Mouse (Mus musculus): Measurements from ENCODE around the gene Fyn. TPM values are rescaled to one million over a fixed set of nuclear protein-coding genes. Genes with fewer than 3 reads are reported as not detected.

Fyn gene
- total RNA-seq, 2 experiments from 2014 or later: 6.0 to 9.2 TPM

DNA sequence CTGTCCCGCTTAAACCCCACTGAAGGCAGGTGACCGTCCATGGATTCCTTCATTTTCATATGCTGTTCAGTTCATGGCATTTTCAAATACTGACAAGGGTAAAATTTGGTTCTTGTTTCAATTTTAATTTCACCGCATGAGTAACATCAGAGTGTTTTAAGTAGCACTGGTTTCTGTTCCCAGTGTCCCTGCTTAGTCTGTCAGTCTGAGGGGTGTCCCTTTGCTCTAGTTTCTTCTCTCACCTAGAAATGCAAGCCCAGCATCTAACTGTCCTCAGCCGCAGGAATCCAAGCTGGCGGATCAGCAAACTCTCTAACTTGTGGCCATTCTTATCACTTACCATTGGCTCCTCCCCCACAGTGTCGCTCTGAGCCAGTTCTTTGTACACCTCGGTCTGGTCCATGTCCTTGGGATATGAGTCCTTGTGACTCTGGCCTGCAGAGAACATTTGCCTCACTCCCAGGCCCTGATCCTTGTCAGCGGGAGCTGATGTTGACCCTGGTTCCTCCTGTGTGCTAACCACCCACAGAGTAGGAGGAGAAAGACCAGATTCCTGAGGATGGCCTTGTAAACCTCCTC, 9.5 kb downstream of the Fyn start:
- no peak for DNase-seq (ENCODE audit: low spot score)

GRCm38 (mm10) chr10:39379287-39379686, 10.6 kb downstream of the Fyn start:
- DNase-seq (ENCODE audit: low spot score): no peak

- DNase-seq (ENCODE audit: low spot score): no peak
Observed at GRCm38 (mm10) chr10:39379721-39380370, 11.2 kb downstream of the Fyn start.

DNA sequence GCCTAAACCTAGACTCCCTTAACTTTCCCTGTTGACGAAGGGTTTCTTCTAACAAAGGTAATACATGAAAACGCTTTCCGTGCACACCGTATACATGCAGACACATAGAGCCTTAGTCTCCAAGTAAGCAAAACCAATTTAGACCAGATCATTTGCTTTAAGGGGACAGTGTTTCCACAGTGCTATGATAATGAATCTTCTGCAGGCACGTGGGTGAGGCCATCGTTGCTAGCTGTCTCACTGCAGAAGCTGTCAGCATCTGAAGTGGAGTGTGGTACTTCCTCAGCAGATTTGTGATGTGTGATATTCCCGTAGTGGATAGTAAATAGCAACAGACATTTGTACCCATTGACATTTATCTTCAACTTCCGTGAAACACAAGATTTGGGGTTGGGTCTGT, 16.6 kb downstream of the Fyn start:
- DNase-seq (ENCODE audit: low spot score): no peak

- DNase-seq (ENCODE audit: low spot score): no peak
Observed at GRCm38 (mm10) chr10:39386203-39386602, 17.5 kb downstream of the Fyn start.

- DNase-seq (ENCODE audit: low spot score): no peak
Observed at GRCm38 (mm10) chr10:39387024-39387423, 18.4 kb downstream of the Fyn start.

- no peak for DNase-seq (ENCODE audit: low spot score)
Observed at GRCm38 (mm10) chr10:39387556-39387955, 18.9 kb downstream of the Fyn start.

DNA sequence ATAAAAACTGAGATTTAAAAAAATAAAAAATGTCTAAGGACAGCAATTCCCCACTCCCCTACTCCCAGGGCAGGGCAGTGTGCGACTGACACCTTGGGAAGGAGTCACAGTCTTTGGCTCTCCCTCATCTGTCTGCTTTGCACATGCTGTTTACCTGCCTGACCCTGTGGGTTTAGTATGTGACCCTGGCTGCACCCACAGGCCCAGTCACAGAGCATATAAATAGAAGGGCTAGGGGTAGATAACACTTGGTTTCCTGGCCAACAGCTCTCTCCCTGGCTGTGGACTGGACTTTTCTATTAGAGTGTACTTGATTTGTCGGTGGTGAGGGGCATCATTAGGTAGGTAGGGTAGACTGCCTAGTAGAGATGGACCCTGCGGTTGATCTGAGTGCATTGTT, 19.5 kb downstream of the Fyn start:
- DNase-seq (ENCODE audit: low spot score): no peak

DNA sequence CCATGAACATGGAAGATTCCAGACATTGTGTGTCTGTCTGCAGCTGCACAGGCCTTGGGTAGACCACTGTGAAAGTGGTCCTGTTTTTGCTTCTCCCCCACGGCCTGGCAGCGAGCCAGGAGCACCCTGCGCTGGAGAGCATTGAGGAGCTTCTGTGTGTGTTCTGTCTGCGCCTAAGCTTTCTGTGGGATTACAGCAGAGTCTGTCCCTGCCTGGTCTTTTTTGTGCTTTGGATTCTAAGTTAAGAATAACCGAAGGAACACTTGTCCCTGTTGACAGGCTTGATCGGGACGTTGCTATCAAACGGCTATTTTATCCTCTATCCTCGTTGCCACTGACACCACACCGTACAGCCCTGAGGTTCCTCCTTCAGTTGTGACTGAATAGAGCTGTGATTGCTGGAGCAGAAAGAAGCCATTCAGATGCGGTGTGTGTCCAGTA, 20.8 kb downstream of the Fyn start:
- no peak for DNase-seq (ENCODE audit: low spot score)

GRCm38 (mm10) chr10:39390541-39390940, 21.9 kb downstream of the Fyn start:
- no peak for DNase-seq (ENCODE audit: low spot score)

DNA sequence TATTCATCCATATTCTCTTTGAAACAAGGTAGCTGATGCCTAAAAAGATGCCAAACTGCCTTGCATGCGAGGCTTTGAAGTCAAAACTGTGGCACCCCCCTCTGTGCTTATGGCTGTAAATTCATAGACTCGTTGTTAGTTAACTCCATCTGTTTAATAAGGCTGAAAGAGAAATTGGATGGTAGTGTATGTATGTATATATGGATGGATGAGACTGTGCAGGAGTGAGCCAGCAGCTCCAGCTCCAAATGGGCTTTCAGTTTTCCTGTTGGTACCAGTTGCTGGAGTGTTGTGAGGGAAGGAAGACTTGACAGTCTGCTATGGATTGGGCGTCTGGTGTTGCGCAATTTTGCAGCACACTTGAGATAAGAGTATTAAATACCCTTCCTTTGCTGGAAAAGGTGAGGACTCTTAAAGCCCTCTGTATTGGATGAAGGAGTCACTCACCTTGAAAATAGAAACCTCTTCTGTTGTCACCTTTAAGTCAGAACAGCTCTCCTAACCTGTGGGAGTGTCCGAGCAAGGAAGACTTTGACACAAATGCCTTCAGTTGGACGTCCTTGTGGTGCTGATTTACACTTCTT, 24.3 kb downstream of the Fyn start:
- DNase-seq (ENCODE audit: low spot score): no peak

- no peak for DNase-seq (ENCODE audit: low spot score)
Observed at GRCm38 (mm10) chr10:39395544-39395943, 26.9 kb downstream of the Fyn start.

- no peak for DNase-seq (ENCODE audit: low spot score)
Observed at GRCm38 (mm10) chr10:39398924-39399323, 30.3 kb downstream of the Fyn start.

DNA sequence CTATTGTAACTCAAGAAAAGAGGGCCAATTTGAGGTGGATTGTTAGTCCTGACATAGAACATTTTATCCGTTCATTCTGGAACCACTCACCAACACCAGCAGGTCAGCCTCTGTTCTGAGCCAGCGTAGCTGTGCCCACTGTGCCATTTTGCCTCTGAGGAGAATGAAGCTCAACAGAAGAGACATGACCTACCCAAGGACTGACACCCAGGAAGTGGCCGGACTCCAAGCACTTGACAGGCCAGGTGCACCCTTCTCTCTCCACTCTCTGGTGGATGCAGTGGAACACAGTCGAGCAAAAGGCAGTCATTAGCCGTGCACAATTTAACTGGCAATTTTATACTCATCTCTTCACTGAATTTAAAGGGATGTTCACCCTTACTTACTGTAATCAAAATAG, 31.5 kb downstream of the Fyn start:
- DNase-seq (ENCODE audit: low spot score): no peak

DNA sequence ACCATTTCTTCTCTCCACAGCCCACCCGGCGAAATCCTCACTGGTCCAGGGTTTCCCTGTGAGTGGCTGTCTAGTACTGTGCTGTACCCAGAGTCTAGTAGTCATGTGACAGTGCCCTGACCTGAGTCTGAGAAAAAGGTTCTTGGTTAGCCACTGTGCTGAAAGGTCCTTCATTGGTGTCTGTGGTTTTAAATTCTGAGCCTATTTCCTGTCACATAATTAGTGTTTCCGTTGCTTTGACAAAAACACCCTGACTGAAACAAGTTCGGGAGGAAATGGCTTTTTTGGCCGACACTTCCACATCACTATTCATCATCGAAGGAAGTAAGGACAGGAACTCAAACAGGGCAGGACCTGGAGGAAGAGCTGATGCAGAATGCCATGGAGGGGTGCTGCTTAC, 33.8 kb downstream of the Fyn start:
- DNase-seq (ENCODE audit: low spot score): no peak

- no peak for DNase-seq (ENCODE audit: low spot score)
Observed at GRCm38 (mm10) chr10:39403706-39404105, 35.1 kb downstream of the Fyn start.

DNA sequence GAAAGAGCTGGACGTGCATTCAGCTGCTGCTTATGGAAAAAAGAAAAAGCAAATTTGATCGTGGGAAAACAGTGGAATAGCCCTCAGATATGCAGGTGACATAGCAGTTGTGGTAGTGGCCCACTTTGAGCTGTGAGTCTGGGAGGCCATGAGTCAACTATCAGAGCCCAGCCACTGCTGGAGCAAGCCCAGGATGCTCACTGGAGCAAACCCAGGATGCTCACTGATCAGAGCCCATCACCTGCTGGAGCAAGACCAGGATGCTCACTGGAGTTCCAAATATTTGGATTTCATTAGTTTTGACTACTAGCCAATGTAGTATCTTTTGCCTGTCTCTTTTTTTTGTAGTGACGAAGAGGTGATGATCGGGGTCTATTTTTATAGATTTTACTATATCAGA, 35.5 kb downstream of the Fyn start:
- no peak for DNase-seq (ENCODE audit: low spot score)

- no peak for DNase-seq (ENCODE audit: low spot score)
Observed at GRCm38 (mm10) chr10:39405982-39406797, 37.5 kb downstream of the Fyn start.

DNA sequence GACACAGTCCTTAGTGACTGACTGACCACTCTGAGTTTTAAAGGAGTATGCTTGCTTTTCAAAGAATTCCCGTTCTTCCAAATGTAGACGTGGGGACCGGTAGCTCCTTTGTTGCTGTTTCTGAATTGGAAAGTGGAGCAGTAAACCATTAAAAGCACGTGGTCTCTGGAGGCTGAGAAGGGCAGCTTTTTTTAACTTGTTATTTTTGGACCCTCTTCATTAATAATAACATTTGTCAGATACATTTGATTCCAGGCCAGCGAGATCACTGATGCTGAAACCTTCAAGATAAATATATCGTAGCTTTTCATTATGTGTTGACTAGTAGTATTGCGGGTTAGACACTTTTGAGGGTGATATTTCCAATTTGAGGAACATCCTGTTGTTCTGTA, 38.1 kb downstream of the Fyn start:
- no peak for DNase-seq (ENCODE audit: low spot score)

GRCm38 (mm10) chr10:39407553-39407952, 38.9 kb downstream of the Fyn start:
- no peak for DNase-seq (ENCODE audit: low spot score)

GRCm38 (mm10) chr10:39409602-39410001, 40.9 kb downstream of the Fyn start:
- no peak for DNase-seq (ENCODE audit: low spot score)

GRCm38 (mm10) chr10:39410151-39410649, 41.5 kb downstream of the Fyn start:
- no peak for DNase-seq (ENCODE audit: low spot score)
